Comparison of ENCODE assay signal across 23 mouse cellular contexts in genomic region chr11:106102866-106103265, GRCm38 (mm10). TPM values are rescaled to one million over a fixed set of nuclear protein-coding genes. Genes with fewer than 3 reads are reported as not detected.
"Had no signal": no experiment of that assay in that cellular context is flagged by ENCODE, and none has a peak within 500 bp of the region (broad histone marks: within the 10 kb centered on the region; RNA-seq: fewer than 3 reads in every experiment).

No protein-coding gene starts in this region.

- H3K4me2 ChIP-seq: liver, embryonic 11.5 days; liver, embryonic 15.5 days; lung, embryonic 15.5 days; midbrain, embryonic 13.5 days; neural tube, embryonic 13.5 days; stomach, embryonic 15.5 days had no signal

- H3K9ac ChIP-seq: liver, embryonic 15.5 days; lung, embryonic 15.5 days; midbrain, embryonic 13.5 days; neural tube, embryonic 13.5 days; stomach, embryonic 15.5 days had no signal

- ATAC-seq: midbrain, embryonic 13.5 days; midbrain, embryonic 16.5 days had no signal

- DNase-seq: kidney, postnatal 36 days; layer of hippocampus, postnatal 36 days; lung, adult 18-20 months; lung, postnatal 10 days; lung, postnatal 36 days; retina, postnatal 1 day; right cerebral cortex, postnatal 25 days; spleen, adult 18-20 months; thymus, postnatal 25 days had no signal

- H3K9me3 ChIP-seq: liver, embryonic 15.5 days; lung, embryonic 15.5 days; megakaryocyte, embryonic 14.5 days; midbrain, embryonic 10.5 days; midbrain, embryonic 13.5 days; neural tube, embryonic 13.5 days; stomach, embryonic 15.5 days had no signal

- H3K36me3 ChIP-seq: liver, embryonic 15.5 days had no signal

- H3K27ac ChIP-seq: kidney, postnatal 0 days; left cerebral cortex, adult 2 months; liver, embryonic 15.5 days; lung, embryonic 15.5 days; midbrain, embryonic 10.5 days; midbrain, embryonic 13.5 days; neural tube, embryonic 13.5 days; stomach, embryonic 15.5 days had no signal

- H3K4me1 ChIP-seq: liver, embryonic 15.5 days; midbrain, embryonic 10.5 days; midbrain, embryonic 13.5 days; neural tube, embryonic 13.5 days had no signal

- H3K27me3 ChIP-seq: liver, embryonic 15.5 days; lung, embryonic 15.5 days; megakaryocyte, embryonic 14.5 days; midbrain, embryonic 13.5 days; neural tube, embryonic 13.5 days; stomach, embryonic 15.5 days had no signal

- H3K4me3 ChIP-seq: left cerebral cortex, adult 2 months; liver, embryonic 15.5 days; lung, embryonic 15.5 days; megakaryocyte, embryonic 14.5 days; midbrain, embryonic 10.5 days; midbrain, embryonic 13.5 days; myocyte; neural tube, embryonic 13.5 days; stomach, embryonic 15.5 days had no signal

RNA-seq across cellular contexts. Expression of gene Gm10840, which starts 57.8 kb away (rescaled TPM):
- polyA plus RNA-seq: kidney, embryonic 14.5 days; kidney, postnatal 0 days; limb, embryonic 14.5 days; liver, embryonic 11.5 days; liver, embryonic 15.5 days; lung, embryonic 15.5 days; midbrain, embryonic 10.5 days; midbrain, embryonic 13.5 days; midbrain, embryonic 16.5 days; myocyte; neural tube, embryonic 13.5 days; stomach, embryonic 15.5 days had no signal
